Mouse (Mus musculus) 3T3-L1 (cell line): ENCODE measurements at regions not wholly inside any gene's neighbourhood (a gene's known extent, or its start where the extent isn't known, plus 50 kb on each side); places are given as distances from the start of the nearest gene placed in this dataset.
A peak's percentile ranks its signal among the peaks of the same experiment; 100 is the strongest.

Experiments
- DNase-seq: peaks from one replicate; pipeline ENCODE4 v3.0.0-alpha.2; 2015; ENCODE audit warnings: low read depth, low spot score

DNA sequence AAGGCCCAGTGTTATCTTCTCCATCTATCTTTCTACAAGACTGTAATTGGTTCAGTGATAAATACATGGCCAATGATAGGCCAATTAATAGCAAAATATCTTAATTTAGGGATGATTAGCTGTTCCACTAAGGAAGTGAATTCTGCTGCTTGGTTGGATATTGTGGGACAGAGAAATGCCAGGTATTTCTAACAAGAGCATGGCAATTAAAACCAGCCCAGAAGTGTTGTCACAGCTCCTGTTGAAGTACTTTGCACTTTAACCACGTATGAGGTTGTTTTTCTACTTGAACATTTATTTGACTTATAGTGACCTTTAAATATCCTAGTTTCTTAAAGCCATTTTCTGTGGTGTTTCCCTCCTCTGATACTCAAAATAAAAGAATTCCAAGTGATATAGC lies 65.7 kb upstream of the Acsl4 start:
- no peak for DNase-seq

DNA sequence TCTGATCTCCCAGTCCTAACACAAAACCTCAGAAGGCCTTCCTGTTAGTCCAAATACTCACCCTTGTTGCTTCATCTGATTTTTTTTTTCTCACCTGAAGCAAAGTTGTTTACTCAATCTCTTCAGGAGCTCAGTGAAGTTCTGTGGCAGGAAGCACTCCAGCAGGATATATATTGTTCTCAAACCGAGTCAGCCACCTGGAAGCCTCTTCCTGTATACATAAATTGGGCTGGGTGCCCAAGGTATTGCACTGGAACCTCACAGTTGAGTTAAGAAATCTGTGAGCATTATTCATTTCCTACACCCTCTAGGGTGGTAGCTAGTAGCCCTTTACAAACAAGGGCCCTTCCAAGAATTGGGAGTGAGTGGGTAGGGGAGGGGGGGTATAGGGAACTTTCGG lies 73.8 kb upstream of the Acsl4 start:
- DNase-seq, result no peak

- DNase-seq, result no peak
These were observed 74.4 kb upstream of the Acsl4 start for GRCm38 (mm10) chrX:142464756-142465155.

DNA sequence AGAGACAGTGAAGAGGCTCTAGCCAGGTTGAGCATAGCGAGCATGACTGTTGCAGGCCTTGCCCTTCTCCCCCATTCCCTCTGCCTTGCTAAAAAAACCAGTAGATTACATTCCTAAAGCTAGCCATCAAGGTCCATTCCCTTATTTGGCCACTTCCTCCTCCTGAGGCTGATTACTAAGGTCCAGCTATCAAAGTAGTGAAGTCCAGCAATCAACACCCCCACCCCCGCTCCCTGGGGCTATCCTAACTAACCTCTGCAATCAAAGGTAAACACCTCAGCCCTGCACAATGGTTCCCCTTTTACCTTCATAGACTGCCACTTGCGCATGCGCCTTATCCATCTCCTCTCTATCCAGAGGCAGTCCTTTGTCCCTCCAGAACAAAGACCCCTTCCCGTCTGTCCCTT lies 77.5 kb upstream of the Acsl4 start:
- DNase-seq, result peak; percentile 29

- peak; percentile 53 for DNase-seq
These were observed 78.1 kb upstream of the Acsl4 start for GRCm38 (mm10) chrX:142468388-142468787.

DNA sequence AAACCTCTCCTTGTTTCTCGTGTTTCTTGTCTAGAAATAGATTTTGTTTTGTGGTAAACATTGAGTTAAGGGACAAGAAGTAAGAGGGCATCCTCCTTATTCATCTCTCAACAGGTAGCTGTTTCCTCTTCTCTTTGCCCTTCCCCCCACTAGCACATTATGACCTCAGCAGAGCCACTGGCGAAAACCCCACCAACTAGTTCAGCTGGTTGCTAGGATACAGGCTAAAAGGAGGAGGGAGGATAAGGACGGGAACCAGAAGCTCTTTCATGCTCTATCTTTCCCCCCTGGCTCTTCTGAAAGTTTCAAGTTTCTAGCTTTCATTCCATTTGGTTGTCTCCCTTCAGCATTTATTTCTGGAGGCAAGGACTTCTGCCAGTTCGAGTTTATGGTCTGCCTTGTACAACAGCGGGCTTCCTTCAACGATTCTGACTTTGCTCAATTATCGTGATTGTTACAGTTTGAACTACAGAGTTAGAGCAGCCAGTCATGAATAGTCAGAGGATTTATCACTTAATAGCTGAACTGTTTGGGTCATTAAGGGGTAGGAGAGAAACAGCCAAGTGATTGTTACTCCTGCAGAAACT lies 78.8 kb upstream of the Acsl4 start:
- peak; percentile 1 for DNase-seq

GRCm38 (mm10) chrX:142470083-142470482 lies 79.7 kb upstream of the Acsl4 start:
- no peak for DNase-seq

DNA sequence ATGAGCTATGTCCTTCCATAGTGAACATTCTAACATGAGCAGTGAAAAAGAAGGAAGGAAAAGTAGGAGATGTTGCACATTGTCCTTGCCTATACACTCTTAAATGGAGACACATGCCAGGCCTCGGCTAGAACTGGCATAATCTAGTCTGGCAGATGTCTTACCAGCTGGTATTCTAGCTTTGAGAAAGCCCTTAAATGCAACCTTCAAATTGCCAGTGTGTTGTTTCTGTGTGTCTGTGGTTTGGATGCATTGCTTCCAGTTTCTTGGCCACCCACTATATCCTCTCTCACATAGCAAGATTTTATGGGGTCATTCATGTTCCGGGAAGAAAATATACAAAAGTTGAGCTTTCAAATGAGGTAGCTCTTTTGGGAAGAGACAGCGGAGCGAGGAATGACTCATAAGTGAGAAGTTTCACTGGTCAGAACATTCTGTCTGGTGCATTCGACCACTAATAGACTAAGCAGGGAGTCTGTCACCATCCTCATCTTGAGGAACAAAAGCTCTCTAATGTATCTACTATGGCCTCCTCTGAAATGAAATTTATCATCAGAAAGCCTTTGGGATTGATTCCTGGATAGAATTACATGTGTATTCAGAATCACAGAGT lies 91.0 kb upstream of the Acsl4 start:
- peak; percentile 47 for DNase-seq

DNA sequence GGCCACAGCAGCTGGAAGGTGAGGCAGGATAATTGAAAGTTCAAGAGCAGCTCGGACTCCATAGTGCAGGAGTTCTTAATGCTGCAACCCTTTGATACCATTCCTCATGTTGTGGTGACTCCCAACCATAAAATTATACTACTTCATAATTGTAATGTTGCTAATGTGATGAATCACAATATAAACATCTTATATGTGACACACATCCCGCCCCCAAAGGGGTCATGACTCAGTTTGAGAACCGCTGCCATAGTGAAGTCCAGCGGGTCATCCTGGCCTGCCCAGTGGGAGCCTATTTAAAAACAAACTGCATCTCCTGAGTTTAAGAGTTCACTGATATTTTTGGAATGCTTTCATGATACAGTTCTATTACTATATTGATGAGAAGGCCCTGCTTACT lies 97.7 kb upstream of the Acsl4 start:
- DNase-seq, result peak; percentile 69

DNA sequence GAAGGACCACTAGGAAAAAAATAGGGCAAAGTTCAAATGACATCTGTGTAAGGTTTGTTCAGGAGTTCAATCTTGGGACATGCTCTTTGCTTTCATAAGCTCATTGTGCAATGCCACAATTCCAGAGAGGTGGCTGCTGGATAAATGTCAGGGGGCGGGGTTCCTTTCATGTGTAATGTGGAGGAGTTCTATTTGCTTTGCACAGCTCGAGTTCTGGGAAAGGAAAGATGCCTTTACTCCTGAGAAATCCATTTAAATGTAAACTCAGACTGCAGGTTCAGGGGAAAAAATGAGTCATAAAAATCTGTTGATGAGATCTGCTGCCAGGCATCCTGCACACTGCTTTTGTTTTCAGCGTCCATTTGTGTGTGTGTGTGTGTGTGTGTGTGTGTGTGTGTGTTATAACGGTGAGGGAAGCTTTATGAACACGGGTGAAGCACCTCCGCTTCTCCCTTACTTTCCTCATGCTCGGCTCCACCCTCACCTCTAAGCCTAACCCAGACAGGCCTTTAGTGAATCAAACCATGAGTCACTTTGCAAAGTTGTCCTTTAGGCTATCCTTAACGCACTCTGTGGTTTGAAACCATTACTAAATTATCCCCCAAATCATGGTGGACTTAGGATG lies 99.9 kb upstream of the Acsl4 start:
- DNase-seq, result peak; percentile 92

DNA sequence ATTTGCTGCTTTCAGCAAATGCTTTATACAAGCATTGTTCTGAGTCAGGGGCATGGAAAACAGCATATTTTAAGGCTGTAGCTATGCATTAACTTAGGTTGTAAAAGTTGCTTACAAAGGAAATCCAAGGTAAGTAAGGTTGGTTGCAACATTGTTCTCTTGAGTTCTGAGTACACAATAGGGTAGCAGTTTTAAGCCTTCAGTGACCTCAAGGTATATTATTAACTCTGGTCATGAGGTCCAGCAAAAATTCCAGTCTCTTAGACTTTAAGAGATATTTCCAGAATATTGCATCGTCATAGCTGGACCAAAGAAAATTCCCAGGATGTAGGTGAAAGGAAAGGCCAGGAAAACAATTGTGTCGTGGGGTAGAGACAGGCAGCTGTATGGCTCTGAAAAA lies 110.8 kb upstream of the Acsl4 start:
- DNase-seq, result peak; percentile 35

GRCm38 (mm10) chrX:142504962-142505361 lies 114.6 kb upstream of the Acsl4 start:
- DNase-seq, result no peak

DNA sequence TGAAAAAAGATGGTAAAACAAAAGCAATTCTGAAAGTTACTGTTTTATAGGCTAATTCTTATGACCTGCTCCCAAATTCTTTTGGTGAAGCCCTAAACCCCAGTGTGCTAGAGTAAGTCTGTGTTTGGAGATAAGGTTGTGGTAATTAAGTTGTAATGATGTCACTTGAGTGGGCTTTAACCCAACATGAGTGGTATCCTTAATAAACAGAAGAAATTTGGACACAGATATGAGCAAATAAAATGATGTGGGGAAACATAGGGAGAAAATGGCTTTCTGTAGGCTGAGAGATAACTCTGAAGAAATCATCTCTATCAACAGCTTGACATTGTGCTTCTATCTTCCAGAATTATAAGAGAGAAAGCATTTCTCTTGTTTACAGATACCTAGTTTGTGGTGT lies 117.1 kb upstream of the Acsl4 start:
- DNase-seq, result no peak

- peak; percentile 59 for DNase-seq
These were observed 126.2 kb upstream of the Acsl4 start for GRCm38 (mm10) chrX:142516406-142517131.

DNA sequence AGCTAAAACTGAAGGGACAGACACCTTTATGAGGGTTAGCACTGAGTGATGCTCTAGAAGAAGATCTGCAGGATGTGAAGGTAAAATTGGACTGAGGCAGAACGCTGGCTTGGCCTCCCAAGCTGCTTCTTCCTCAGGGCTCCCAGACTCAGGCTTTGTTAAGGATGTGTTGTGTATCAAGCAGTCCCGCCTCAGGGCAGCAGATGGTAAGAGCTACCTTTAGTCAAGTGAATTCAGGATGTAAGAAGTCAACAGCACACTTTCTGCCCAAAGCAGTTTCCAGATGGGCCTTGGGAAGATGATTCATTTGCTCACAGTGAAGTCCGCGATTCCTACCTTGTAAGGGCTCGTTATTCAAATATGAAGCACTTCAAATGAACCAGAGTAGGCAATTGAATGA lies 126.9 kb upstream of the Acsl4 start:
- DNase-seq, result no peak

DNA sequence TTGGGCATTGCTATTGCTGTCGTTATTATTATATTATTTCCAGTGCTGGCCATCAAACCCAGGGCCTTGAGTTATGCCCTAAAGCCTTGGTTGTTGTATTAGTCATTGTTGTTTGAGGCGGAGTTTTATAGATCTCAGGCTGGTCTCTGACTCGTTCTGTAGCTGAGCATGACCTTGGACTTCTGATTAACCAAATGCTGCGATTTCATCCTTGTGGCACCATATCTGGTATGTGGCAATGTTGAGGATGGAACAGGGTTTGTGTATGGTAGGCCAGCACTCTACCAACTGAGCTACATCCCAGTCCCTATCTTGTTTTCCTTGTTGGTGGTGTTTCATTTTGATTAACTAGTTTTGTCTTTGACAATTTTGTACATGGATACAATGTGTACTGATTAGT lies 130.7 kb upstream of the Acsl4 start:
- peak; percentile 50 for DNase-seq

DNA sequence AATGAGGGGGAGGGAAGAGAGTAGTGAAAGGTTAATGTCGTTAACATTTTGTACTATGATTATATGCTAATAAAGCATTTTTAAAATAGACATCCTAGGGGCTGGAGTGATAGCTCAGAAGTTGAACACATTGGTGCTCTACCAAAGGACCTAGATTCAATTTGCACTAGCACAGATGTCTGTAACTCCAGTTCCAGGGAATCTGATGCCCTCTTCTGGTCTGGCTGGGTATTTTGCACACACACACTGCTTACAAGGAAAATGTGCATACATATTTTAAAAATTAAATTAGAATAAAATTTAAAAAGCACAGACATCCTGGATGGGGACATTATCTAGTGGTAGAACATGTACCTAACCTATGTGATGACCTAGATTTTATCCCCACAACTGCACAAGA lies 136.6 kb upstream of the Acsl4 start:
- DNase-seq, result peak; percentile 68

GRCm38 (mm10) chrX:142529892-142530291 lies 139.6 kb upstream of the Acsl4 start:
- peak; percentile 41 for DNase-seq

DNA sequence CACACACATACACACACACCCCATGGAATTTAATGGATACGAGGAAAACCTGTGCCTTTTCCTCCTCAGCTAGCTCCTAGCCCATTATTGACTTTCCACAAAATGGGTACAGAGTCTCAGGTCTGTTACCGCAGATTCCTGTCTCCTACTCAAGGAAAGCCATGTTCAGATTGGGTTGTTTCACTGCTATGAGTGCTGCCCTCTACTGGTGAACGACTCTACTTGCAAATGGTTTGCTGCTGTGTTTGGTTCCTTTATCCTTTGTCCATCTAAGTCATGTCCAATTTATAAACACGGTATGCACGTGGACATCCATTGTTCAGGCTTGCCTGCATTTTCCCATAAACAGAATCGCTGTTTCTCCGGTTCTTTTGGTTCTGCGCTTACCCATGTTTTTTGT lies 144.4 kb upstream of the Acsl4 start:
- peak; percentile 71 for DNase-seq

GRCm38 (mm10) chrX:142535540-142535939 lies 145.2 kb upstream of the Acsl4 start:
- no peak for DNase-seq

- DNase-seq, result no peak
These were observed 145.3 kb upstream of the Tmem164 start for GRCm38 (mm10) chrX:142535954-142536353.

GRCm38 (mm10) chrX:142537259-142537963 lies 143.8 kb upstream of the Tmem164 start:
- DNase-seq, result peak; percentile 36
